Mouse (Mus musculus) heart, postnatal 36 days (tissue): ENCODE measurements around the gene Cox19. TPM values are rescaled to one million over a fixed set of nuclear protein-coding genes. Genes with fewer than 3 reads are reported as not detected.
A peak's percentile ranks its signal among the peaks of the same experiment; 100 is the strongest.

ENCODE experiments used
- DNase-seq, 2 experiments: peaks; one replicate each; pipeline ENCODE4 v3.0.0; 2021 to 2022
- intact Hi-C: fragments of 180-260 bp; cut with DNase I; formaldehyde crosslinking; loops from one replicate; pipeline ENCODE4 v1.15.1; 2025
- total RNA-seq, 2 experiments: library from RNA; stranded (reverse); gene quantifications; 2 replicates each; pipeline ENCODE4 v1.2.3; 2021

Cox19 gene
- total RNA-seq, 2 experiments from 2014 or later, result 80.4 to 83.7 TPM

DNA sequence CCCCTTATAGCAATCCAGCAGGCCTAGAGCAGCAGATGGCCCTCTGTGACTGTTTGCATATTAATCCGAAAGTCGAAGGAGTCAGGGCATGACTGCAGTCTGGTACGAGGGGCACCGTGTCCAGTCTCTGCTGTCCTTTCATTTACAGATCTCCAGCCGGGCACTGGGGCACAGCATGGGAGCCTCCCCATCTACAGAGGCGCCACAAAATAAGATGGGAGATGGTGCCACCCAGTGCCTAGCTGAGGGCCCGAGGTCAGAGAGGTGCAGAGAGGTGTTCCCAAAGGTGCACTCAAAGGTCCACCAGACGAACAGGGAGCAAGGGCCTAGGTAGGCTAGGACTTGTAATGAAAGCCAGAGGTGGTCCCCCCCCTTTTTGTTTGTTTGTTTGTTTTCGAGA is 32.0 kb upstream of the Cox19 start:
- no peak for DNase-seq
- intact Hi-C loops, result loop anchor here (2.0 kb wide), 1 partner anchor 18 kb away; no protein-coding TSS in a partner anchor

- peak; percentile 74 for DNase-seq
- intact Hi-C loops, result loop anchor here (2.0 kb wide), 1 partner anchor 18 kb away; no protein-coding TSS in a partner anchor
These were observed 31.5 kb upstream of the Cox19 start for GRCm38 (mm10) chr5:139382760-139383159.

- DNase-seq, result peak in 1 of 2 experiments; percentile 51
- intact Hi-C loops, result loop anchor here (2.0 kb wide), 1 partner anchor 17 kb away; no protein-coding TSS in a partner anchor
These were observed 30.6 kb upstream of the Cox19 start for GRCm38 (mm10) chr5:139381586-139382513.

DNA sequence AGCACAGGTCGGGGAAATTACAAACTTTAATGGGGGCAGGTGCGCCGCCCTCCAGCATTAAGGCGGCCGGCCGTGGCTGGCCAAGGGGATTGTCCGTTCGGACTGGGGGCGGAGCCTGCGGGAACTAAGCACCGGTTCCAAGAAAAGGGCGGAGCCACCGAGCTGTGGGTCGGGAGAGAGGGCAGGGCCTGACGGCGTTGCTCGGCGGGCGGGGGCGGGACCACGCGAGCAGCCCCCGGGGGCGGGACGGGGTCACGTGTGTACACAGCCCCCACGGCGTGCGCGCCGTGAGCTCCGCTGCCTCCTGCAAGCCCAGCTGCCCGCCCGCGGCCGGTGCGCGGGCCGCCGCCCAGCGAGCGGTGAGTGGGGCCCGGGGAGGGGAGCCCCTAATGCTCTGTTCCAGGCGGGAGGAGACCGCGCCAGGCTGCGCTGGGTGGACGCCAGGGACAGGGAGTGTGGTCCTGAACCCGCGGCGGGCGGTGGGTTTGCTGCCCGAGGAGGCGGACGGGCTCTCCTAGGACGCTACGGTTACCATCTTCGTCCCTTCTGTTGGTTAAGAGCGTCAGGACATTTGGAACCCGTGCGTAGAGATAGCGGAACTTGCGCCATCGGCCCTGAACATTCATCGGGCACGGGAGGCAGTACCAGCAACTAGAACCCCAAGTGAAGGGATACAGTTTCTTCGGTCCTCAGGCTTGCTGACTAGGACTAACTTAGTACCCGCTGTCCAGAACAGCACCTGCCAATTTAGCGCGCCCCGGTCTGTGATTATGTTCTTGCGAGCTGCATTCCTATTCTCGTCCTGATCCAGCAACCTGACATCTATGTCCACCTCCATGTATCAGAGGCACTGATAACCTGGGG is 29.4 kb upstream of the Cox19 start:
- intact Hi-C loops, result no loop called here
- DNase-seq, result peak; percentile 96

DNA sequence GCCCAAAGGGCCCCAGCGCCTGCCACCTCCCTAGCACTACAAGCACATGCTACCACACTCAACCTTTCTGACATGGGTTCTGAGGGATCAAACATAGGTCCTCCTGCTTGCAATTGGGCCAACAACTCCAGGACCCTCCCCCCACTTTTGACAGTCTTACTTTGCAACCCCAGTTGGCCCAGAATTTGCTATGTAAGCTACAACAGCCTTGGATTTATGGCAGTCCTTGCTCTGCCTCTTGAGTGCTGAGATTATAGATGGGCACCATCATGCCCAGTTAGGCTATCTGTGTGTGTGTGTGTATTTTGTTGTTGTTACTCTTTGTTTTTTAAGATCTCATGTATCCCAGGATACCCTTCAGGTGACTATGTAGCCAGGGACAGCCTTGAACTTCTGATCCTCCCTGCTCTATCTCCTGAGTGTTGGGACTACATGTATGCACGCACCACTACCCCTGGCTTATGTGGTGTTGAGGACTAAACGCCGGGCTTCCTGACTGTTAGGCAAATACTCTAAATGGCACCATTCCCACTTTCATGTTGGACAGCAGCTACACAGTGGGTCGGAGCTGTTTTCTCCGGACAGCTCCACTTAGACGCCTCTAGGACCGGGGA is 28.7 kb upstream of the Cox19 start:
- DNase-seq, result no peak
- intact Hi-C loops, result no loop called here

- intact Hi-C loops, result no loop called here
- peak; percentile 74 to 80 for DNase-seq
These were observed 27.9 kb upstream of the Cox19 start for GRCm38 (mm10) chr5:139378986-139379629.

GRCm38 (mm10) chr5:139378271-139378556 is 27.0 kb upstream of the Cox19 start:
- no peak for DNase-seq
- intact Hi-C loops, result no loop called here

GRCm38 (mm10) chr5:139377468-139378270 is 26.5 kb upstream of the Cox19 start, which contains the start of gene Gpr146:
TSS of gene Gpr146 (plus strand) at chr5:139377697.
- intact Hi-C loops, result no loop called here
- peak; percentile 76 for DNase-seq

GRCm38 (mm10) chr5:139374841-139375240 is 23.6 kb upstream of the Cox19 start:
- DNase-seq, result no peak
- intact Hi-C loops, result no loop called here

- intact Hi-C loops, result no loop called here
These were observed 22.7 kb upstream of the Cox19 start for GRCm38 (mm10) chr5:139373889-139374444.

DNA sequence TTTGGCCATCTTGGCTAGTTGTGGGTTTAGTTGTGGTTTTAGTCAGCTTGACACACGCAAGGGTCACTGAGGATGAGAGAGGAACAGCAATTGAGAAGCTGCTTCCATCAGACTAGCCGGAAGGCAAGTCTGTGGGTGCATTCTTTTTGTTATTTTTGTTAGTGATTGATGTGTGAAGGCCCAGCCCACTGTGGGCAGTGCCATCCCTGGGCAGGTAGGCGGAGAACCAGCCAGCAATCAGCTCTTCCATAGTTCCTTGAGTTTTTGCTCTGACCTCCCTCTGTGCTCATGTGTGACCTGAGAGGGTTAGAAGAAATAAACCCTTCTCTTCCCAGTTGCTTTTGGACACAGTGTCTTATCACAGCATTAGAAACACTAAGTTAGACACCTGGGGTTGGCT is 21.9 kb upstream of the Cox19 start:
- intact Hi-C loops, result no loop called here
- DNase-seq, result no peak

More at GRCm38 (mm10) chr5:139373889-139374444, 22.7 kb upstream of the Cox19 start:
- no peak for DNase-seq

DNA sequence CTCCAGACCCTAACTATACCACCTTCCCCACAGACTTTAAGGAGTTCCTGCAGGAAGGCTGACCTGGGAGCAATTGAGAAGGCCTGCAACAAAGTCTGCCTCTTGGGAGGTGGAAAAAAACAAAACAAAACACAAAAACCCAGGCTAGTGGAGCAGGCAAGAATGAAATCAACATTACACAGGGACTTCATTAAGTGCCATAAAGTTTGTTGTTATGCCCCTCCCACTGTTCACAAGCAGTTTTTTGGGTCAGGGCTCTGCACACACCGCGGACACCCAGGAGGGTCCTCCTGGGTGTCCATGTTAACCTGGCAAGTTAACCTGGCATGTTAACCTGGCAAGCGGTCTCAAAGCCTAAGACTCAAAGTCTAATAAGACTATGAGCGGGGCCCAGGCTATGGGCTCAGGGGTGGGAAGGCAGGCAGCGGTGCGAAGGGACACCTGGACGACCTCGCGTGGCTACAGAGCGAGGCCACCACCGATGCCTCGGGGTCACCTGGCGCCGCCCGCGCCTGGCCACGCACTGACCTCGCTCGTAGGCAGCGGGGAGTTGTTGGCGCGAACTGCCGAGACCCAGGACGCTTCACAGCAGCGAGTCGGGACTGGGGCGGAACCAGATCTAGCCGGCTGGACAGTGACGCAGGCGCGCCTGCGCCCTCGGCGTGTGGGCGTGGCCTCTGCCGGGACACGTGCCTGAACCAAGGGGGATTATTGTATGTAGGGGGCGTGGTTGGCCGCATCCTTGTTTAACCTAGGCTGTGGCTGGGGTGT is 20.6 kb upstream of the Cox19 start:
- intact Hi-C loops, result no loop called here
- DNase-seq, result peak; percentile 91 to 92

DNA sequence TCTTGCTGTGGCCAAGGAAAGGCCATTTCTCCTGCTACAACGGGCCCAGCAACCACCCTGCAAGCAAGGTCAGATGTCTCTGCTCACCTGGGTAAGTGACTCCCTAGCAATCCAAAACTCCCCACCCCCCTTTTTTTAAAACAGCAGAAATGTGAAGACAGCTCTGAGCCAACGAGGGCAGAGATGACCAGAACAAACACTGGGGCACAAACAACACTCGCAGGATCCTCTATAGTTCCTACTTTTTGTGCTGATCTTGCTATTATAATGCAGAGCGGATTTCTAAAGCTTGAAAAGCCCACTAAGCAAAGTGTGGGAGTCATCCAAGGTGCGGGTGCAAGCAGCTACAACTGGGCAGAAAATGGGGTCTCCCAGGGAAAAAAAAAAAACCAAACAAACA is 19.9 kb upstream of the Cox19 start:
- no peak for DNase-seq
- intact Hi-C loops, result no loop called here

DNA sequence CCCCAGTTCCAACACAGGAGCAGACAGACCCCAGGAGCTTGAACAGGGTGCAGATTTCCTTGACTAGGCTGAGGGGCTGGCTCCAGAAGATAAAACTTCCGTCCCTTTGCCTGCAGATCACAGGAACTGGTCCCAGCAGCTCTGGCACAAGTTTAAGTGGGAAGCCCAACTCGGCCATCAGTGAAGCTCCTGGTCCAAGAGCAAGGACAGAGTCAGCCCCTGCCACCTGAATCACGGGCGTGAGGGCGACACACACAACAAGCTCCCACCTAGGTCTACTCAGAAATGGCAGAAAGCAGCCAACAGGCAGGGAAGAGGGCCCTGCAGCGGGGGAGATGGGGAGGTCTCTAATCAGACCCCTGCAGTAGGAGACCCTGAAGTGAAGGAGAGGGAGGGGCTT is 19.1 kb upstream of the Cox19 start:
- intact Hi-C loops, result no loop called here
- no peak for DNase-seq

- no peak for DNase-seq
- intact Hi-C loops, result no loop called here
These were observed 17.6 kb upstream of the Cox19 start for GRCm38 (mm10) chr5:139368638-139369320.

GRCm38 (mm10) chr5:139367884-139368458 is 16.8 kb upstream of the Cox19 start:
- intact Hi-C loops, result no loop called here
- no peak for DNase-seq

DNA sequence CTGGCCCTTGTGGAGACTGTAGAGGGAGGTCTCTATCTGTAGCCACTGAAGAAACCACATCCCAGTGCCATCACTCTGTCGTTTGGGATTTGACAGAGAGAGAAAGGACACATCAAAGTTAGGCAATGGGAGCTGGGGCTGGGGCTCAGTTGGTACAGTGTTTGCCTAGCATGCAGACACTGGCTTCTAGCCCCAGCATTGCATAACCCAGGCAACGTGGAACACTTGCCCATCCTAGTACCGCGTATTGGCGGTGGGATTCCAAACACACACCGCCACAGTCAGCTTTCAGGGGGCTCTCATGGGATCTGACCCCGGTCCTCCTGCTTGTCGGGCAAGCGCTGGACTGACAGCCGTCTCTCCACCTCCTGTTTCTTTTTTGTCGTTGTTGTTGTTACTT is 15.3 kb upstream of the Cox19 start:
- intact Hi-C loops, result no loop called here
- no peak for DNase-seq
